Mouse (Mus musculus): ENCODE measurements around the gene Lilra5. TPM values are rescaled to one million over a fixed set of nuclear protein-coding genes. Genes with fewer than 3 reads are reported as not detected.

Gene Lilra5
- 1.3 TPM for polyA plus RNA-seq (2014; fragmentation: Illumina TruSeq; extraction: RNeasy Lipid Tissue Mini Kit (QIAGEN cat#74804); ENCODE audit: low read depth, low replicate concordance)

GRCm38 (mm10) chr7:4237454-4237853, at the start of gene Lilra5:
Gene Lilra5 (plus strand): TSS chr7:4237754.

Other genes with a start within 250 kb of the Lilra5 start
- 1.3 TPM for gene Lair1, start 174.6 kb upstream of the Lilra5 start, polyA plus RNA-seq (2014; fragmentation: Illumina TruSeq; extraction: RNeasy Lipid Tissue Mini Kit (QIAGEN cat#74804); ENCODE audit: low read depth, low replicate concordance)
- gene Ttyh1, start 118.3 kb upstream of the Lilra5 start, polyA plus RNA-seq (2014; fragmentation: Illumina TruSeq; extraction: RNeasy Lipid Tissue Mini Kit (QIAGEN cat#74804); ENCODE audit: low read depth, low replicate concordance): 1.2 TPM
- 111 TPM for gene Leng8, start 100.7 kb upstream of the Lilra5 start, polyA plus RNA-seq (2014; fragmentation: Illumina TruSeq; extraction: RNeasy Lipid Tissue Mini Kit (QIAGEN cat#74804); ENCODE audit: low read depth, low replicate concordance)
- 3.7 TPM for gene Leng9, start 87.4 kb upstream of the Lilra5 start, polyA plus RNA-seq (2014; fragmentation: Illumina TruSeq; extraction: RNeasy Lipid Tissue Mini Kit (QIAGEN cat#74804); ENCODE audit: low read depth, low replicate concordance)
- 6.4 TPM for gene Cdc42ep5, start 72.9 kb upstream of the Lilra5 start, polyA plus RNA-seq (2014; fragmentation: Illumina TruSeq; extraction: RNeasy Lipid Tissue Mini Kit (QIAGEN cat#74804); ENCODE audit: low read depth, low replicate concordance)
- gene Ncr1, start 100.0 kb downstream of the Lilra5 start, polyA plus RNA-seq (2014; fragmentation: Illumina TruSeq; extraction: RNeasy Lipid Tissue Mini Kit (QIAGEN cat#74804); ENCODE audit: low read depth, low replicate concordance): 0.42 TPM
- gene Gp6, start 160.0 kb downstream of the Lilra5 start, polyA plus RNA-seq (2014; fragmentation: Illumina TruSeq; extraction: RNeasy Lipid Tissue Mini Kit (QIAGEN cat#74804); ENCODE audit: low read depth, low replicate concordance): not detected
- 36.9 TPM for gene Rdh13, start 207.9 kb downstream of the Lilra5 start, polyA plus RNA-seq (2014; fragmentation: Illumina TruSeq; extraction: RNeasy Lipid Tissue Mini Kit (QIAGEN cat#74804); ENCODE audit: low read depth, low replicate concordance)
- gene Eps8l1, start 222.9 kb downstream of the Lilra5 start, polyA plus RNA-seq (2014; fragmentation: Illumina TruSeq; extraction: RNeasy Lipid Tissue Mini Kit (QIAGEN cat#74804); ENCODE audit: low read depth, low replicate concordance): 4.1 TPM

Measured in heart, adult 10 weeks (tissue).